Mouse (Mus musculus) C2C12 (cell line): ENCODE measurements at regions not wholly inside any gene's neighbourhood (a gene's known extent, or its start where the extent isn't known, plus 50 kb on each side); places are given as distances from the start of the nearest gene placed in this dataset.

Source experiments
- H3K27me3 ChIP-seq: one replicate; pipeline ENCODE4 v1.6.1; 2011; ENCODE audit not compliant: control insufficient read depth, insufficient read depth, insufficient read length
- H3K36me3 ChIP-seq: one replicate; pipeline ENCODE4 v1.6.1; 2011; ENCODE audit not compliant: control insufficient read depth, insufficient read depth
- H3K4me3 ChIP-seq: one replicate; pipeline ENCODE4 v1.5.1; 2011; ENCODE audit warnings: mild to moderate bottlenecking, control low read depth; ENCODE audit not compliant: poor library complexity, insufficient read depth, severe bottlenecking
- H3K79me2 ChIP-seq: one replicate; pipeline ENCODE4 v1.6.1; 2011; ENCODE audit not compliant: control insufficient read depth, insufficient read depth
- H3K79me3 ChIP-seq: one replicate; pipeline ENCODE4 v1.6.1; 2011; ENCODE audit warnings: low read depth, control low read depth
- H3ac ChIP-seq: one replicate; pipeline ENCODE3; 2011; ENCODE audit warnings: low read depth; ENCODE audit not compliant: control insufficient read depth, insufficient read length
- CEBPB ChIP-seq: IDR thresholded peaks from one replicate; pipeline ENCODE4 v1.6.1; 2011; ENCODE audit warnings: low read depth, mild to moderate bottlenecking, control low read depth, moderate library complexity
- CTCF ChIP-seq: IDR thresholded peaks from one replicate; pipeline ENCODE4 v1.5.1; 2011; ENCODE audit not compliant: control insufficient read depth, insufficient read depth, insufficient read length
- FOSL1 ChIP-seq: IDR thresholded peaks from one replicate; pipeline ENCODE4 v1.8.0; 2011; ENCODE audit warnings: mild to moderate bottlenecking, low read length; ENCODE audit not compliant: poor library complexity, insufficient read depth, severe bottlenecking
- MAX ChIP-seq: IDR thresholded peaks from one replicate; pipeline ENCODE4 v1.6.1; 2011; ENCODE audit warnings: mild to moderate bottlenecking, control low read depth
- MYOD1 ChIP-seq: IDR thresholded peaks from one replicate; pipeline ENCODE4 v1.6.1; 2011; ENCODE audit warnings: low read depth; ENCODE audit not compliant: control insufficient read depth, insufficient read length
- MYOG ChIP-seq: IDR thresholded peaks from one replicate; pipeline ENCODE4 v1.6.1; 2011; ENCODE audit not compliant: control insufficient read depth, insufficient read length; ENCODE audit errors: extremely low read depth
- USF1 ChIP-seq: IDR thresholded peaks from one replicate; pipeline ENCODE4 v1.6.1; 2011; ENCODE audit warnings: low read depth, mild to moderate bottlenecking, control low read depth, moderate library complexity

GRCm38 (mm10) chr11:55974224-55974875 is 66.5 kb downstream of the Nmur2 start:
- no peaks in the 10 kb centered on the region for H3K36me3 ChIP-seq
- no peaks in the 10 kb centered on the region for H3K79me3 ChIP-seq
- H3ac ChIP-seq: no peak overlapping the region
- TF ChIP-seq MYOG (no peak), CEBPB (no peak), MYOD1 (no peak), USF1 (no peak), CTCF (no peak), FOSL1 (no peak), MAX (no peak)
- no peaks in the 10 kb centered on the region for H3K79me2 ChIP-seq
- no peaks in the 10 kb centered on the region for H3K27me3 ChIP-seq
- H3K4me3 ChIP-seq: no peak overlapping the region

- TF ChIP-seq MAX (no peak), FOSL1 (no peak), CTCF (no peak), USF1 (no peak), CEBPB (no peak)
- H3K27me3 ChIP-seq: no peaks in the 10 kb centered on the region
- H3K4me3 ChIP-seq: no peak overlapping the region
- H3ac ChIP-seq: no peak overlapping the region
- no peaks in the 10 kb centered on the region for H3K36me3 ChIP-seq
- no peaks in the 10 kb centered on the region for H3K79me3 ChIP-seq
- H3K79me2 ChIP-seq: no peaks in the 10 kb centered on the region
Observed at GRCm38 (mm10) chr11:55966580-55966979, 74.2 kb downstream of the Nmur2 start.

GRCm38 (mm10) chr11:55958372-55958771 is 82.4 kb downstream of the Nmur2 start:
- no peaks in the 10 kb centered on the region for H3K79me3 ChIP-seq
- no peaks in the 10 kb centered on the region for H3K79me2 ChIP-seq
- H3K27me3 ChIP-seq: no peaks in the 10 kb centered on the region
- TF ChIP-seq MYOD1 (no peak), CEBPB (no peak), MAX (no peak), CTCF (no peak), USF1 (no peak), FOSL1 (no peak), MYOG (no peak)
- H3ac ChIP-seq: no peak overlapping the region
- no peak overlapping the region for H3K4me3 ChIP-seq
- H3K36me3 ChIP-seq: no peaks in the 10 kb centered on the region

- no peak overlapping the region for H3ac ChIP-seq
- TF ChIP-seq CEBPB: no peak
- H3K79me2 ChIP-seq: no peaks in the 10 kb centered on the region
- no peaks in the 10 kb centered on the region for H3K27me3 ChIP-seq
- H3K4me3 ChIP-seq: no peak overlapping the region
- H3K36me3 ChIP-seq: no peaks in the 10 kb centered on the region
- no peaks in the 10 kb centered on the region for H3K79me3 ChIP-seq
Observed at GRCm38 (mm10) chr11:55957355-55957754, 83.5 kb downstream of the Nmur2 start.

GRCm38 (mm10) chr11:55953696-55954095 is 87.1 kb downstream of the Nmur2 start:
- no peaks in the 10 kb centered on the region for H3K79me2 ChIP-seq
- H3K36me3 ChIP-seq: no peaks in the 10 kb centered on the region
- no peak overlapping the region for H3ac ChIP-seq
- H3K4me3 ChIP-seq: no peak overlapping the region
- no peaks in the 10 kb centered on the region for H3K27me3 ChIP-seq
- TF ChIP-seq MYOG (no peak), MYOD1 (no peak), MAX (no peak), FOSL1 (no peak), USF1 (no peak), CEBPB (no peak), CTCF (no peak)
- H3K79me3 ChIP-seq: no peaks in the 10 kb centered on the region

- Histone ChIP-seq H3K27me3 (no peaks in the 10 kb centered on the region), H3K79me3 (no peaks in the 10 kb centered on the region), H3K79me2 (no peaks in the 10 kb centered on the region), H3ac (no peak overlapping the region), H3K36me3 (no peaks in the 10 kb centered on the region), H3K4me3 (no peak overlapping the region)
- TF ChIP-seq FOSL1: no peak
- TF ChIP-seq CTCF: no peak
- no peak for TF ChIP-seq CEBPB
- no peak for TF ChIP-seq USF1
- TF ChIP-seq MAX: no peak
Observed at GRCm38 (mm10) chr11:55949596-55949995, 91.2 kb downstream of the Nmur2 start.
